Mouse (Mus musculus) heart, embryonic 14.5 days (tissue): ENCODE results near the gene Tead1. TPM values are rescaled to one million over a fixed set of nuclear protein-coding genes. Genes with fewer than 3 reads are reported as not detected.

Source experiments
- ATAC-seq: fragments of 200-750 bp; cut with Nextera tagmentation; 2 replicates; pipeline ENCODE4 v1.8.0; 2017; ENCODE audit warnings: low read depth, moderate TSS enrichment; ENCODE audit not compliant: insufficient number of reproducible peaks, insufficient read depth, low FRiP score
- H3K27ac ChIP-seq, 2 experiments: fragments of 200-500 bp in 1 of 2; fragments of 300-500 bp in 1 of 2; sonication (generic) in 1 of 2; replicated peaks in 1 of 2; 2 replicates each; pipeline ENCODE4 v1.5.1; 2012 to 2014; ENCODE audit warnings: low read depth in 2 of 2, low read length in 2 of 2, control low read depth in 1 of 2, mild to moderate bottlenecking in 1 of 2, mixed read lengths in 1 of 2; ENCODE audit not compliant: control insufficient read depth in 1 of 2, insufficient read depth in 1 of 2
- H3K27me3 ChIP-seq: fragments of 300-500 bp; sonication (generic); 2 replicates; pipeline ENCODE4 v1.6.1; 2014; ENCODE audit warnings: mild to moderate bottlenecking, low read length, control low read depth; ENCODE audit not compliant: control insufficient read depth, insufficient read depth
- H3K36me3 ChIP-seq: fragments of 300-500 bp; sonication (generic); 2 replicates; pipeline ENCODE4 v1.6.1; 2014; ENCODE audit warnings: mild to moderate bottlenecking, control low read depth, low read length, mixed read lengths; ENCODE audit not compliant: control insufficient read depth, insufficient read depth
- H3K4me1 ChIP-seq, 2 experiments: fragments of 200-500 bp in 1 of 2; fragments of 300-500 bp in 1 of 2; sonication (generic) in 1 of 2; 2 replicates each; pipeline ENCODE4 v1.6.1; 2012 to 2014; ENCODE audit warnings: low read length in 2 of 2, control low read depth in 1 of 2, mixed read lengths in 1 of 2; ENCODE audit not compliant: control insufficient read depth in 2 of 2, insufficient read depth in 2 of 2
- H3K4me2 ChIP-seq: fragments of 300-500 bp; sonication (generic); 2 replicates; pipeline ENCODE4 v1.6.1; 2014; ENCODE audit warnings: mild to moderate bottlenecking, low read length
- H3K4me3 ChIP-seq, 2 experiments: fragments of 200-500 bp in 1 of 2; fragments of 300-500 bp in 1 of 2; sonication (generic) in 1 of 2; 2 replicates each; pipeline ENCODE4 v1.5.1; 2012 to 2014; ENCODE audit warnings: low read length in 2 of 2, mild to moderate bottlenecking in 2 of 2, control low read depth in 1 of 2, low read depth in 1 of 2, moderate library complexity in 1 of 2; ENCODE audit not compliant: control insufficient read depth in 1 of 2, insufficient read depth in 1 of 2
- H3K9ac ChIP-seq: fragments of 300-500 bp; sonication (generic); 2 replicates; pipeline ENCODE4 v1.6.1; 2014; ENCODE audit warnings: mild to moderate bottlenecking, low read length
- H3K9me3 ChIP-seq: fragments of 300-500 bp; sonication (generic); 2 replicates; pipeline ENCODE4 v1.6.1; 2016; ENCODE audit warnings: low read length, control low read depth; ENCODE audit not compliant: control insufficient read depth
- WGBS: fragments of 180-500 bp; shearing (Covaris S2); extraction: QIAGEN DNeasy Blood & Tissue Kit; methylation state at CpG from one replicate; pipeline ENCODE4 v1.1.7; 2014; 5-methylcytosine and 5-hydroxymethylcytosine counted together
- polyA plus RNA-seq: library from polyadenylated mRNA; unstranded; fragments of >200 nt; fragmentation: Nextera tagmentation; extraction: Ambion mirVana; gene quantifications from 2 replicates; pipeline ENCODE4 v1.2.1, GENCODE M21; 2014

Gene Tead1
- polyA plus RNA-seq, 1 experiment from 2014 or later, result 40.7 TPM

- no peak overlapping the region for H3K4me3 ChIP-seq
- 57% methylated on average over 8 of the region's 8 CpGs for WGBS
- H3K9ac ChIP-seq, result no peak overlapping the region
- no peak for ATAC-seq
- H3K9me3 ChIP-seq, result peaks cover 6% of the 10 kb centered on the region
- peaks cover 13% of the 10 kb centered on the region for H3K36me3 ChIP-seq
- no peaks in the 10 kb centered on the region for H3K27me3 ChIP-seq
- no peak overlapping the region for H3K27ac ChIP-seq
- no peak overlapping the region for H3K4me2 ChIP-seq
- peaks cover 2 to 4% of the 10 kb centered on the region in 2 experiments; a peak in 1 of 4 replicates for H3K4me1 ChIP-seq
Observed at GRCm38 (mm10) chr7:112840890-112841289, 161.8 kb downstream of the Tead1 start.

- peaks cover 13% of the 10 kb centered on the region for H3K36me3 ChIP-seq
- no peak overlapping the region for H3K9ac ChIP-seq
- no peak for ATAC-seq
- H3K4me3 ChIP-seq, result no peak overlapping the region
- H3K27ac ChIP-seq, result no peak overlapping the region
- 0 out of 2 replicates have a peak overlapping the region, but pooled peaks have one; percentile 16 for H3K4me2 ChIP-seq
- H3K4me1 ChIP-seq, result peaks cover 2 to 4% of the 10 kb centered on the region in 2 experiments; a peak in 1 of 4 replicates
- WGBS, result 41% methylated on average over 8 of the region's 8 CpGs
- H3K27me3 ChIP-seq, result no peaks in the 10 kb centered on the region
- peaks cover 6% of the 10 kb centered on the region for H3K9me3 ChIP-seq
Observed at GRCm38 (mm10) chr7:112841484-112841883, 162.4 kb downstream of the Tead1 start.

- peaks cover 2 to 5% of the 10 kb centered on the region in 2 experiments; a peak in 1 of 4 replicates for H3K4me1 ChIP-seq
- H3K36me3 ChIP-seq, result peaks cover 15% of the 10 kb centered on the region
- peak overlapping the region; percentile 16; the same call in 1 of the 2 replicates for H3K4me2 ChIP-seq
- ATAC-seq, result no peak
- no peak overlapping the region for H3K9ac ChIP-seq
- no peak overlapping the region; a peak in 1 of 4 replicates for H3K27ac ChIP-seq
- 60% methylated on average over 9 of the region's 9 CpGs for WGBS
- H3K9me3 ChIP-seq, result peaks cover 4% of the 10 kb centered on the region
- no peaks in the 10 kb centered on the region for H3K27me3 ChIP-seq
- no peak overlapping the region for H3K4me3 ChIP-seq
Observed at GRCm38 (mm10) chr7:112841886-112842285, 162.8 kb downstream of the Tead1 start.

- no peaks in the 10 kb centered on the region for H3K9me3 ChIP-seq
- H3K27me3 ChIP-seq, result no peaks in the 10 kb centered on the region
- 33% methylated on average over 8 of the region's 8 CpGs for WGBS
- no peak overlapping the region for H3K9ac ChIP-seq
- H3K4me2 ChIP-seq, result no peak overlapping the region
- ATAC-seq, result no peak
- no peak overlapping the region for H3K4me3 ChIP-seq
- peaks cover 28 to 52% of the 10 kb centered on the region in 2 experiments for H3K4me1 ChIP-seq
- H3K36me3 ChIP-seq, result peaks cover 20% of the 10 kb centered on the region
- H3K27ac ChIP-seq, result 0 out of 4 replicates have a peak overlapping the region, but pooled peaks of 1 of the 2 experiments have one; percentile 6
Observed at GRCm38 (mm10) chr7:112851281-112851744, 172.2 kb downstream of the Tead1 start.

- H3K4me1 ChIP-seq, result peaks cover 26 to 53% of the 10 kb centered on the region in 2 experiments
Observed at GRCm38 (mm10) chr7:112852149-112852839, 173.2 kb downstream of the Tead1 start.

GRCm38 (mm10) chr7:112853857-112854256, 174.7 kb downstream of the Tead1 start:
- Histone ChIP-seq H3K4me3 (no peak overlapping the region), H3K36me3 (peaks cover 34% of the 10 kb centered on the region), H3K9ac (no peak overlapping the region), H3K27me3 (no peaks in the 10 kb centered on the region), H3K4me1 (peaks cover 26 to 48% of the 10 kb centered on the region in 2 experiments), H3K4me2 (no peak overlapping the region), H3K9me3 (no peaks in the 10 kb centered on the region), H3K27ac (no peak overlapping the region)
- 68% methylated on average over 4 of the region's 4 CpGs for WGBS
- ATAC-seq, result no peak

More at GRCm38 (mm10) chr7:112852149-112852839, 173.2 kb downstream of the Tead1 start:
- no peaks in the 10 kb centered on the region for H3K9me3 ChIP-seq
- no peak overlapping the region for H3K27ac ChIP-seq
- H3K36me3 ChIP-seq, result peaks cover 21% of the 10 kb centered on the region
- H3K4me2 ChIP-seq, result no peak overlapping the region
- H3K4me3 ChIP-seq, result no peak overlapping the region
- ATAC-seq, result no peak
- H3K27me3 ChIP-seq, result no peaks in the 10 kb centered on the region
- H3K9ac ChIP-seq, result no peak overlapping the region
- WGBS, result 83% methylated on average over 7 of the region's 7 CpGs

GRCm38 (mm10) chr7:112854516-112854915, 175.4 kb downstream of the Tead1 start:
- no peak for ATAC-seq
- Histone ChIP-seq H3K9me3 (no peaks in the 10 kb centered on the region), H3K36me3 (peaks cover 32% of the 10 kb centered on the region), H3K9ac (no peak overlapping the region), H3K4me3 (no peak overlapping the region), H3K27me3 (no peaks in the 10 kb centered on the region), H3K4me1 (peaks cover 26 to 48% of the 10 kb centered on the region in 2 experiments), H3K4me2 (no peak overlapping the region), H3K27ac (peak overlapping the region in 1 of 2 experiments; percentile 0; a peak in 1 of 4 replicates)
- WGBS, result 41% methylated on average over 5 of the region's 5 CpGs
